Mouse (Mus musculus) forebrain, embryonic 15.5 days (tissue): Measurements from ENCODE around the gene Grk1. TPM values are rescaled to one million over a fixed set of nuclear protein-coding genes. Genes with fewer than 3 reads are reported as not detected.

Experiments used
- ATAC-seq: fragments of 200-750 bp; cut with Nextera tagmentation; replicated peaks from 2 replicates; pipeline ENCODE4 v1.8.0; 2017; ENCODE audit warnings: mild to moderate bottlenecking, moderate TSS enrichment, moderate library complexity
- H3K27ac ChIP-seq: fragments of 300-500 bp; sonication (generic); replicated peaks from 2 replicates; pipeline ENCODE4 v1.5.1; 2015; ENCODE audit warnings: mild to moderate bottlenecking, inconsistent platforms
- H3K27me3 ChIP-seq: fragments of 300-500 bp; sonication (generic); 2 replicates; pipeline ENCODE4 v1.6.1; 2015; ENCODE audit warnings: inconsistent platforms
- H3K36me3 ChIP-seq: fragments of 300-500 bp; sonication (generic); 2 replicates; pipeline ENCODE4 v1.6.1; 2015; ENCODE audit warnings: mild to moderate bottlenecking, inconsistent platforms
- H3K4me1 ChIP-seq: fragments of 300-500 bp; sonication (generic); 2 replicates; pipeline ENCODE4 v1.6.1; 2015; ENCODE audit warnings: inconsistent platforms
- H3K4me2 ChIP-seq: fragments of 300-500 bp; sonication (generic); replicated peaks from 2 replicates; pipeline ENCODE4 v1.6.1; 2015; ENCODE audit warnings: mild to moderate bottlenecking, inconsistent platforms
- H3K4me3 ChIP-seq: fragments of 300-500 bp; sonication (generic); 2 replicates; pipeline ENCODE4 v1.5.1; 2015; ENCODE audit warnings: mild to moderate bottlenecking, inconsistent platforms
- H3K9ac ChIP-seq: fragments of 300-500 bp; sonication (generic); replicated peaks from 2 replicates; pipeline ENCODE4 v1.6.1; 2015; ENCODE audit warnings: mild to moderate bottlenecking, inconsistent platforms
- H3K9me3 ChIP-seq: fragments of 300-500 bp; sonication (generic); 2 replicates; pipeline ENCODE4 v1.6.1; 2016; ENCODE audit warnings: inconsistent platforms
- WGBS: fragments of 180-500 bp; shearing (Covaris S2); methylation state at CpG from one replicate; pipeline ENCODE4 v1.1.7; 2015; ENCODE audit warnings: mixed read lengths; 5-methylcytosine and 5-hydroxymethylcytosine counted together
- polyA plus RNA-seq: library from polyadenylated mRNA; unstranded; fragments of >200 nt; fragmentation: Nextera tagmentation; extraction: Ambion mirVana; gene quantifications from 2 replicates; pipeline ENCODE4 v1.2.1, GENCODE M21; 2015

Gene Grk1
- polyA plus RNA-seq, 1 experiment from 2014 or later: 0.03 TPM

- no peak overlapping the region for H3K9ac ChIP-seq
- WGBS: 45% methylated on average over 4 of the region's 4 CpGs
- no peak for ATAC-seq
- H3K27me3 ChIP-seq: no peaks in the 10 kb centered on the region
- H3K27ac ChIP-seq: no peak overlapping the region
- no peak overlapping the region for H3K4me2 ChIP-seq
- no peaks in the 10 kb centered on the region for H3K4me1 ChIP-seq
- no peaks in the 10 kb centered on the region for H3K9me3 ChIP-seq
- no peak overlapping the region for H3K4me3 ChIP-seq
- no peaks in the 10 kb centered on the region for H3K36me3 ChIP-seq
Observed at GRCm38 (mm10) chr8:13461843-13462242, 57.0 kb downstream of the Grk1 start.

GRCm38 (mm10) chr8:13462392-13462791, 57.5 kb downstream of the Grk1 start:
- H3K4me2 ChIP-seq: no peak overlapping the region
- H3K27me3 ChIP-seq: no peaks in the 10 kb centered on the region
- H3K9me3 ChIP-seq: no peaks in the 10 kb centered on the region
- H3K4me1 ChIP-seq: no peaks in the 10 kb centered on the region
- WGBS: 74% methylated on average over 10 of the region's 10 CpGs
- no peak overlapping the region for H3K9ac ChIP-seq
- no peak overlapping the region for H3K4me3 ChIP-seq
- H3K36me3 ChIP-seq: no peaks in the 10 kb centered on the region
- ATAC-seq: no peak
- no peak overlapping the region for H3K27ac ChIP-seq

GRCm38 (mm10) chr8:13465324-13465723, 60.4 kb downstream of the Grk1 start:
- no peak for ATAC-seq
- Histone ChIP-seq H3K36me3 (no peaks in the 10 kb centered on the region), H3K9ac (no peak overlapping the region), H3K4me3 (no peak overlapping the region), H3K27ac (no peak overlapping the region), H3K9me3 (no peaks in the 10 kb centered on the region), H3K4me1 (no peaks in the 10 kb centered on the region), H3K4me2 (no peak overlapping the region), H3K27me3 (no peaks in the 10 kb centered on the region)
- WGBS: 66% methylated on average over 7 of the region's 7 CpGs

- ATAC-seq: no peak
- H3K4me1 ChIP-seq: no peaks in the 10 kb centered on the region
- H3K27me3 ChIP-seq: no peaks in the 10 kb centered on the region
- no peak overlapping the region for H3K4me3 ChIP-seq
- H3K27ac ChIP-seq: no peak overlapping the region
- WGBS: 67% methylated on average over 5 of the region's 5 CpGs
- H3K9ac ChIP-seq: no peak overlapping the region
- H3K4me2 ChIP-seq: no peak overlapping the region
- no peaks in the 10 kb centered on the region for H3K36me3 ChIP-seq
- no peaks in the 10 kb centered on the region for H3K9me3 ChIP-seq
Observed at GRCm38 (mm10) chr8:13466989-13467388, 62.1 kb downstream of the Grk1 start.

GRCm38 (mm10) chr8:13468737-13469136, 63.9 kb downstream of the Grk1 start:
- Histone ChIP-seq H3K9ac (no peak overlapping the region), H3K4me1 (no peaks in the 10 kb centered on the region), H3K9me3 (no peaks in the 10 kb centered on the region), H3K4me2 (no peak overlapping the region), H3K27ac (no peak overlapping the region), H3K4me3 (no peak overlapping the region), H3K27me3 (no peaks in the 10 kb centered on the region), H3K36me3 (no peaks in the 10 kb centered on the region)
- ATAC-seq: no peak
- 81% methylated on average over 9 of the region's 9 CpGs for WGBS

- no peak for ATAC-seq
- Histone ChIP-seq H3K4me1 (no peaks in the 10 kb centered on the region), H3K4me3 (no peak overlapping the region), H3K36me3 (no peaks in the 10 kb centered on the region), H3K4me2 (no peak overlapping the region), H3K27ac (no peak overlapping the region), H3K27me3 (no peaks in the 10 kb centered on the region), H3K9me3 (no peaks in the 10 kb centered on the region), H3K9ac (no peak overlapping the region)
- 90% methylated on average over 11 of the region's 11 CpGs for WGBS
Observed at GRCm38 (mm10) chr8:13471484-13471883, 66.6 kb downstream of the Grk1 start.

Other genes starting within 250 kb of the Grk1 start
- gene Lamp1, start 245.9 kb upstream of the Grk1 start, polyA plus RNA-seq: 236 and 242 TPM in 2 replicates
- gene Grtp1, start 204.5 kb upstream of the Grk1 start, polyA plus RNA-seq: 18.7 and 23.4 TPM in 2 replicates
- 0.57 TPM in 1 of 2 replicates, not detected in the other for gene Adprhl1, start 150.9 kb upstream of the Grk1 start, polyA plus RNA-seq
- gene Dcun1d2, start 117.0 kb upstream of the Grk1 start, polyA plus RNA-seq: 35.7 and 36.6 TPM in 2 replicates
- gene Tmco3, start 116.9 kb upstream of the Grk1 start, polyA plus RNA-seq: 46.3 and 49.3 TPM in 2 replicates
- gene Tfdp1, start 66.3 kb upstream of the Grk1 start, polyA plus RNA-seq: 144 and 146 TPM in 2 replicates
- not detected in 2 replicates for gene Atp4b, start 8.3 kb upstream of the Grk1 start, polyA plus RNA-seq
- gene Tmem255b, start 30.1 kb downstream of the Grk1 start, polyA plus RNA-seq: 0.36 TPM in 1 of 2 replicates, not detected in the other
- 21.1 and 23.3 TPM in 2 replicates for gene Gas6, start 89.4 kb downstream of the Grk1 start, polyA plus RNA-seq
- gene 1700029H14Rik, start 157.4 kb downstream of the Grk1 start, polyA plus RNA-seq: not detected in 2 replicates